Mouse (Mus musculus): ENCODE results near the gene Gm45837. TPM values are rescaled to one million over a fixed set of nuclear protein-coding genes. Genes with fewer than 3 reads are reported as not detected.

Gm45837 gene
- 1 to 10 TPM in 1 of 2 experiments, not detected in 1; 3.8 TPM for total RNA-seq (2021)
- long read RNA-seq, experiment 1, partial matches to known transcripts = 30 of 35 reads
- long read RNA-seq, experiment 1, other reads (novel, unspliced or antisense) = 5 of 35 reads
- long read RNA-seq, experiment 2, partial matches to known transcripts = 0 of 3 reads
- long read RNA-seq, experiment 2, other reads (novel, unspliced or antisense) = 3 of 3 reads

DNA sequence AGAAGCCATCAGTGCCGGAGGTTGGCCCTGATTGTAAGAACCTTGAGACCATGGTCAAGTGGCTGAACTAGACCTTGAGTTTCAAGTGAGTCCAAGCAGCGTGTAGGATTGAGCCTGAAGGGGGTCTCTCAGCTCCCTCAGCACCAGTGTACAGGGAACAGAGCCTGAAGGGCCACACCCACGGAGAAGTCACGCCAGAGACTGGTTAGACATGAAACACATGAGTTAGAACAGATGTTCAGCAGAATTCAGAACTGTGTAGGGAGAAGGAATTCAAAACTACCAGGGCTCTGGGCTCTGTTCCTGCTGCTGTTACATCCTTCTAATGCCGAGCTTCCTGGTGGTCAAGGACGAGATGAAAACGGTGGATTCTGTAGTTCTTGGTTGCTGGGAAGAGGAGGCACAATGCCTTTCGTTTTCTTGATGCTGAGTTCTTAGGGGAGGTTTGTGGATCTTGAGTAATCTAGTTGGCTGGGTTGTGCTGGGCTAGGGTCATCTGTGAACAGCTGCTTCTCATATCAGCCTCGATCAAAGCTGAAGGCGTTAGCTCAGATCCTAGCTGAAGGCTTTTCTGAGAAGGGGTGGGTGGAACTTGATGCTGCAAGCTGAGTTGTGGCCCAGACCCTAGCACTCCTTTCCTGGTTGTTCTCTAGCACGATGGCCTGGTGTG, at the start of gene Gm45837:
Gene Gm45837, plus strand, starts transcription at position 620 of the 670 bp plus-strand sequence.
- DNase-seq = no peak

DNA sequence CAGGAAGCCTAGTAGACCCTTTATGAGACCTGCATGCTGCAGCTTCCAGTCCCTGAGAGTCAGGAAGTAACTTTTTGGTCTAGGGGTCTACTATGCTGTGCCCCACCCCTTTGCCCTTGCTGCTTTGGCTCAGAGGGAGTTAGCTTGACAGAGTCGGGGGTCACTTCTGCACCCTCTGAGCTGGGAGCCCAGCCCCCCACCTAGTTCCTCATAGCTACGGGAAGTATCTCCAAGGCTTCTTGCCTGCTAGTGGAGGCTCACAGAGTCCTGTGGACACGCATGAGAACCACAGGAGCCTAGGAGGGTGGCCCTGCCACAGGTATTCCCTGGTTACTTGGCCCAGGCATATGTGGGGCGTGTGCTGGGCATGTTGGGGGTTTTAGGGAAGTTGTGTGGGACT, 49.7 kb upstream of the Gm45837 start:
- no peak for DNase-seq

DNA sequence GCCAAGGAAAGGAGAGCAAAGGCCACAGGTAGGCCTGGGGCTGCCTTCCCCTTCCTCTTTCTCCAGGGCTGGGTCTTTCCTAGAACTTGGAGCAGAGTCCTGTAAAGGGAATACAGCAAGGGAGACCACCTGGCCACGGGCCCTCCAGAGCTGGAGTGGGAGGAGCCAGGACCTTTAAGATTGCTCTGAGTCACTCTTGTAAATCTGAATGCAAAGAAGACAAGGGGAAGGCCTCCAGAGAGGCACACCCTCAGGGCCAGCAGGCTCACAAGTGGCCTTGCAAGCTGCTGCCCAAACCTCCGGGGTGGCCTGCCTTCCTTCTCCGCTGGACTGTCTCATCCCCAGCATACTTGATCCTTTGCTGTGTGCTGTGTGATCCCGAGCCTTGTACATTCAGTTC, 48.9 kb upstream of the Gm45837 start:
- peak in 1 of 2 experiments; percentile 49 for DNase-seq

- DNase-seq = no peak
Observed at GRCm38 (mm10) chr7:101362791-101363191, 47.9 kb upstream of the Gm45837 start.

- no peak for DNase-seq
Observed at GRCm38 (mm10) chr7:101363914-101364313, 46.8 kb upstream of the Gm45837 start.

DNA sequence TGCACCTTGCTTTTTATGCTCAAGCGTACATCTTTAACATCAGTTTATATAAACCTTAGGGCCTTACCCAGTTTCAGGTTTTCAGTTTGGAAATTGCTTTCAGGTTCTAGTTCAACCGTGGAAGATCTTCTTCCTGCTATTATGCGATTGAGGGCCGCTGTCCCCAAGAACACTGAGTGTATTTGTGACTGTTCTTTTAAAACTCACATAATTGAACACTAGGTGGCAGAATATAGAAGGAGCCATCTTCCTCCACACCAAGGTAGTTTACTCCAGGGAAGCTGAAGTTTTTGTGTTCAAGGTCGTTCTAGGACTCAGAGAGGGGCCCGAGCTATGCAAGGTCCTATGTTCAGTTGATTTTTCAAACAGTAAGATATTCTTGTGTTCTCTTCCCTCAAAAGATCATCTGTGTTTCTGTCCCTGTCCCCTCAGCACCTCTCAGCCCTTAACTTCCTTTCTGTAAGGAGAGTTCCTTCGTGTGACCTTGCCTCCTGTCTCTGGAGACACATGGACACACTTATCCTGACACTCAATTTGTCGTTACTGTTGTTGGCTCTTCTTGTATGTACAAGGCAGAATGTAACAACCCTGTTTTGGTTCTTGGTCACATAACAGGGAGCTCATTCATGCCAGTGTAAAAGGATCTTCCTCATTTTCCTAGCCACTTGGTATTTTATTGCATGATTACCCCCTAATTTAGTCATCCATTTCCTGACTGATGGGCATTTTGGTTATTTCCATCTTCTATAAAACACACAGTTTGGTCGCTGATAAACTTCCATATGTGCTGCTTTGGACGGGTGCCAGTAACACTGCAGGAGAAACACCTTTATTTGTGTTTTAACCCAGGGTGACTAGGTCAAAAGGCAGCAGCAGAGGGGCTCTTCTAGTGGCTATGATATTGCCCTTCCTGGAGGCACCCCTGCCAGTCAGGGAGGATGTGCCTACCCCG, 42.5 kb upstream of the Gm45837 start:
- no peak for DNase-seq

- no peak for DNase-seq
Observed at GRCm38 (mm10) chr7:101369666-101370065, 41.0 kb upstream of the Gm45837 start.

DNA sequence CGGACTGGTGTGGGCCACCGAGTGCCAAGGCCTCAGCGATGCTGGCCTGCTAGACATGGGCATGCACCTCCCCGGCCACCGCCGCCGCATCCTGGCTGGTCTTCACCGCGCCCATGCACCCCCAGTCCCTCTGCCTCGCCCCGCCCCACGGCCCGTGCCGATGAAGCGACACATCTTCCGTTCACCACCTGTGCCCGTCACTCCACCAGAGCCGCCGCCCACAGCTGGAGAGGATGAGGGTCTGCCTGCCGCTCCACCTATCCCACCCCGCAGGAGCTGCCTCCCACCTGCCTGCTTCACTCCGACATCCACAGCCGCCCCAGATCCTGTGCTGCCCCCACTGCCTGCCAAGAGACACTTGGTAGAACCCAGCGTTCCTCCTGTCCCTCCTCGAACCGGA, 37.6 kb upstream of the Gm45837 start:
- no peak for DNase-seq

GRCm38 (mm10) chr7:101374155-101374554, 36.5 kb upstream of the Gm45837 start:
- no peak for DNase-seq

GRCm38 (mm10) chr7:101376701-101377340, 33.9 kb upstream of the Gm45837 start:
- no peak for DNase-seq

GRCm38 (mm10) chr7:101377741-101378262, 32.9 kb upstream of the Gm45837 start:
- DNase-seq = peak; percentile 62 to 82

- DNase-seq = no peak
Observed at GRCm38 (mm10) chr7:101378285-101378684, 32.4 kb upstream of the Gm45837 start.

- DNase-seq = peak in 1 of 2 experiments; percentile 55
Observed at GRCm38 (mm10) chr7:101378796-101379465, 31.8 kb upstream of the Gm45837 start.

- no peak for DNase-seq
Observed at GRCm38 (mm10) chr7:101379732-101380131, 31.0 kb upstream of the Gm45837 start.

- no peak for DNase-seq
Observed at GRCm38 (mm10) chr7:101381512-101381911, 29.2 kb upstream of the Gm45837 start.

- peak; percentile 46 to 57 for DNase-seq
Observed at GRCm38 (mm10) chr7:101382378-101382777, 28.3 kb upstream of the Gm45837 start.

- no peak for DNase-seq
Observed at GRCm38 (mm10) chr7:101383756-101384155, 26.9 kb upstream of the Gm45837 start.

GRCm38 (mm10) chr7:101384931-101385330, 25.8 kb upstream of the Gm45837 start:
- no peak for DNase-seq

DNA sequence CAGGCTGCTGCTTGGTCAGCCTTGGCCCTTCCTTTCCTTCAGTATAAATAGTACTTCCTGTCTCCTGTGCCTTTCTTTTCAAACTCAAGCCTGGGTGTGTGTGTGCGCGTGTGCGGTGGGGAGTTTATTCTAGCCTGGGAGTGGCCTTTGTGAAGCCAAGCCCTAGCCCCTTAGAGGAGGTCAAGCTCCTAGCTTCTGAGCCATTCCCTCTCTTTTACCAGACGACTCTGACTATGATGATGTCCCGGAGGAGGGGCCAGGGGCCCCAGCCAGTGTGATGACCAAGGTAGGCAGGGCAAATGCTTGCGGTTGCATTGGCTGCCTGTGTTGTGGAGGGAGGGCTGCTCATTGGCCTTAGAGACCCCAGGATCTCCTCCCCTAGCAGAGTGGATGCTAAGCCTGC, 25.4 kb upstream of the Gm45837 start:
- DNase-seq = no peak

GRCm38 (mm10) chr7:101385866-101386452, 24.7 kb upstream of the Gm45837 start:
- DNase-seq = no peak

DNA sequence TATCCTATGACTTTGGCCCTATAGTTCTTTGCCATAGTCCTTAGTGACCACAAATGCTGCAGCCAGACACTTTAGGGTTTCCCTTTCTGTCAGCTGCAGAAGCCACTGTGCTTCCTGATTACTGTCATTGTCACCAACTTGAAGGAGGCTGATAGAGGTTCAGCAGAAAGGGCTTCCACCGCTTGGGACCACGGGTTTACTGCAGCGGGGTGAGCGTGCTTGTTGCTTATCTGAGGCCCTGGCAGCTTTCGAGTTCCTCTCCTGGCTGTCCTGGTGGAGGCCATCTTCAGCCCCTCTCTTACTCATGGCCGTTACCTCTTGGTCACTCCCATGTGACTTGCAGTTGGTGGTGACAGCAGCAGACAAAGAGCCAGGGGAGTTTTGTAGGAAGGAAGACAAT, 21.4 kb upstream of the Gm45837 start:
- DNase-seq = no peak
